ENCODE assay signal across 16 mouse cellular contexts in genomic region chr17:71284890-71285289, GRCm38 (mm10). TPM values are rescaled to one million over a fixed set of nuclear protein-coding genes. Genes with fewer than 3 reads are reported as not detected.
DNase-seq lines count a peak whose midpoint lies in the region; ATAC-seq and TF ChIP-seq lines count a peak whose summit lies in the region.
"Had no signal": no experiment of that assay in that cellular context is flagged by ENCODE, and none has a peak within 500 bp of the region (broad histone marks: within the 10 kb centered on the region; RNA-seq: fewer than 3 reads in every experiment).

No protein-coding gene starts in this region.

- H3K4me1 ChIP-seq in heart, embryonic 10.5 days: peaks cover 77% of the 10 kb centered on the region
- H3K4me1 ChIP-seq in heart, embryonic 15.5 days (replicated peaks): peaks cover 59% of the 10 kb centered on the region
- peaks cover 56 to 58% of the 10 kb centered on the region in 2 experiments for H3K4me1 ChIP-seq in liver, embryonic 14.5 days (replicated peaks; ENCODE audit: control insufficient read depth in 2 of 2, insufficient read depth in 2 of 2, low read length in 1 of 2)
- H3K4me1 ChIP-seq in forebrain, embryonic 15.5 days: no peaks in the 10 kb centered on the region
- H3K4me1 ChIP-seq: neural tube, embryonic 12.5 days had no signal

- peak overlapping the region; percentile 19; the same call in 1 of the 2 replicates for H3K4me2 ChIP-seq in heart, embryonic 15.5 days
- H3K4me2 ChIP-seq in liver, embryonic 14.5 days (ENCODE audit: low read depth): peak overlapping the region; percentile 45
- H3K4me2 ChIP-seq in forebrain, embryonic 15.5 days (replicated peaks): no peak overlapping the region
- H3K4me2 ChIP-seq: midbrain, embryonic 11.5 days; neural tube, embryonic 12.5 days had no signal

- ATAC-seq in heart, embryonic 15.5 days (replicated peaks; ENCODE audit: insufficient number of reproducible peaks, insufficient read depth, low FRiP score, low read depth): no peak
- peak; percentile 52 for ATAC-seq in liver, embryonic 14.5 days (ENCODE audit: insufficient read depth)
- ATAC-seq in forebrain, embryonic 15.5 days (replicated peaks): no peak
- ATAC-seq: forebrain, embryonic 14.5 days; hindbrain, embryonic 16.5 days had no signal

- 0 out of 2 replicates have a peak, but pooled peaks cover 5% of the 10 kb centered on the region for H3K36me3 ChIP-seq in heart, embryonic 10.5 days
- H3K36me3 ChIP-seq in heart, embryonic 15.5 days: no peaks in the 10 kb centered on the region
- no peaks in the 10 kb centered on the region; the same call in 1 of the 2 replicates for H3K36me3 ChIP-seq in liver, embryonic 14.5 days (replicated peaks; ENCODE audit: control insufficient read depth, insufficient read depth, low read depth)
- no peaks in the 10 kb centered on the region for H3K36me3 ChIP-seq in forebrain, embryonic 15.5 days
- H3K36me3 ChIP-seq: neural tube, embryonic 12.5 days had no signal

- H3K9me3 ChIP-seq in heart, embryonic 10.5 days: no peaks in the 10 kb centered on the region
- no peaks in the 10 kb centered on the region for H3K9me3 ChIP-seq in heart, embryonic 15.5 days (replicated peaks)
- no peaks in the 10 kb centered on the region for H3K9me3 ChIP-seq in liver, embryonic 14.5 days (ENCODE audit: control insufficient read depth, low read length)
- no peaks in the 10 kb centered on the region for H3K9me3 ChIP-seq in forebrain, embryonic 15.5 days
- H3K9me3 ChIP-seq: neural tube, embryonic 12.5 days had no signal

- 4% methylated on average over 6 of the region's 6 CpGs for WGBS in heart, embryonic 10.5 days
- WGBS in heart, embryonic 15.5 days: 10% methylated on average over 6 of the region's 6 CpGs
- 4% methylated on average over 6 of the region's 6 CpGs for WGBS in liver, embryonic 14.5 days (ENCODE audit: insufficient replicate concordance)
- 88% methylated on average over 6 of the region's 6 CpGs for WGBS in forebrain, embryonic 15.5 days

- no peak overlapping the region for H3K9ac ChIP-seq in heart, embryonic 15.5 days
- H3K9ac ChIP-seq in liver, embryonic 14.5 days (replicated peaks): peak overlapping the region; percentile 57
- H3K9ac ChIP-seq in forebrain, embryonic 15.5 days (replicated peaks): no peak overlapping the region
- H3K9ac ChIP-seq: neural tube, embryonic 12.5 days had no signal

- TF ChIP-seq CTCF in liver, embryonic 14.5 days (IDR thresholded peaks at IDR 0.05; ENCODE audit: low read depth): peak; percentile 23; the same call in 1 of the 2 replicates

- H3K27ac ChIP-seq in heart, embryonic 10.5 days: peak overlapping the region; percentile 85
- peak overlapping the region; percentile 62 for H3K27ac ChIP-seq in heart, embryonic 15.5 days
- peak overlapping the region; percentile 81 for H3K27ac ChIP-seq in liver, embryonic 14.5 days
- no peak overlapping the region for H3K27ac ChIP-seq in forebrain, embryonic 15.5 days (replicated peaks)
- H3K27ac ChIP-seq: neural tube, embryonic 12.5 days had no signal

- no peak for TF ChIP-seq EP300 in liver, embryonic 14.5 days (IDR thresholded peaks at IDR 0.05; ENCODE audit: low read depth)

- H3K4me3 ChIP-seq in heart, embryonic 10.5 days: peak overlapping the region; percentile 38
- no peak overlapping the region for H3K4me3 ChIP-seq in heart, embryonic 15.5 days
- no peak overlapping the region for H3K4me3 ChIP-seq in liver, embryonic 14.5 days (ENCODE audit: insufficient read depth in 1 of 2, low read depth in 2 of 2, low read length in 2 of 2)
- H3K4me3 ChIP-seq in forebrain, embryonic 15.5 days: no peak overlapping the region
- H3K4me3 ChIP-seq: neural tube, embryonic 12.5 days had no signal

- H3K27me3 ChIP-seq in heart, embryonic 10.5 days (ENCODE audit: insufficient read depth, poor library complexity, severe bottlenecking): no peaks in the 10 kb centered on the region
- no peaks in the 10 kb centered on the region for H3K27me3 ChIP-seq in heart, embryonic 15.5 days
- no peaks in the 10 kb centered on the region for H3K27me3 ChIP-seq in liver, embryonic 14.5 days (ENCODE audit: control insufficient read depth, insufficient read depth, low read length)
- no peaks in the 10 kb centered on the region for H3K27me3 ChIP-seq in forebrain, embryonic 15.5 days
- H3K27me3 ChIP-seq: neural tube, embryonic 12.5 days had no signal

- peak; percentile 88 for DNase-seq in heart, embryonic 10.5 days (ENCODE audit: low spot score)
- DNase-seq in heart, adult 8-10 months (ENCODE audit: low spot score): no peak
- DNase-seq in Muller cell, postnatal 12 days (ENCODE audit: inconsistent ontology term): peak; percentile 36
- DNase-seq in liver, embryonic 14.5 days (ENCODE audit: low read depth in 3 of 3, low spot score in 3 of 3): no peak
- no peak for DNase-seq in frontal cortex, postnatal 14 days (ENCODE audit: low spot score in 2 of 2)
- DNase-seq in spleen, adult 12 weeks (ENCODE audit: low spot score): no peak
- DNase-seq: adrenal gland, postnatal 25 days; cerebellum, adult 11-12 months; right cerebral cortex, adult 18-20 months; thymus, postnatal 36 days had no signal

RNA-seq across cellular contexts. Expression of gene Emilin2, which starts 26.9 kb away (rescaled TPM):
- polyA plus RNA-seq in heart, embryonic 10.5 days (2016; fragmentation: Nextera tagmentation; extraction: Ambion mirVana): 66.9 and 119 TPM in 2 replicates
- total RNA-seq in heart, adult 8-10 months (2022): 10 to 100 TPM; 25.3 to 46.2 (median 41.1) TPM
- 35.4 and 39.8 TPM in 2 replicates for polyA plus RNA-seq in heart, embryonic 15.5 days (2015; fragmentation: Nextera tagmentation; extraction: Ambion mirVana)
- 13.2 and 17.3 TPM in 2 replicates for polyA plus RNA-seq in liver, embryonic 14.5 days (2012; rRNA removed)
- polyA plus RNA-seq in liver, embryonic 14.5 days (2014; fragmentation: Nextera tagmentation; extraction: Ambion mirVana): 24.1 and 27.5 TPM in 2 replicates
- polyA plus RNA-seq in forebrain, embryonic 15.5 days (2015; fragmentation: Nextera tagmentation; extraction: Ambion mirVana): 0.92 and 1.1 TPM in 2 replicates

Comparison
In these comparisons a context has a peak if more than half of its experiments do, and no peak if none do; other contexts are left out.
1. DNase-seq: peak in heart, embryonic 10.5 days (single experiment) and Muller cell, postnatal 12 days (single experiment); none in heart, adult 8-10 months (single experiment), liver, embryonic 14.5 days (0 of 3), frontal cortex, postnatal 14 days (0 of 2) and spleen, adult 12 weeks (single experiment).